Mouse (Mus musculus): Measurements from ENCODE around the gene Gpa33. TPM values are rescaled to one million over a fixed set of nuclear protein-coding genes. Genes with fewer than 3 reads are reported as not detected.

The Gpa33 gene
- polyA plus RNA-seq, 1 experiment = 0.29 TPM

DNA sequence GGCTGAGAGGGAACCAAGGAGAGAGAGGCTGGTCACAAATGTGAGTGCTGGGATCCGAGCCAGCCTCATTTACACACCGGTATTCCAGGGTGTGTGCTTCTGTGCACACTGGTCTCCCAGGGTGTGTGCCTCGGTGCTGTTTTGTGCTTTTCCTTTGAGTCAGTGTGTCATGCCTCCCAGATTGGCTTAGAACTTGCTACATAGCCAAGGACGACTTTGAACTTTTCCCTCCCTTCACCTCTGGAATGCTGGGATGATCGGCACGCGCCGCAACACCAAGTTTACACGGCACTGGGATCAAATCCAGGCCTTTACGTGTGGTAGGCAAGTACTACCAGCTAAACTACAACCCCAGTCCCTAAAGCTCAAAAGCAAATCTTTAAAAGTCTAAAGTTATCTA lies 22.0 kb downstream of the Gpa33 start:
- H3K79me2 ChIP-seq (ENCODE audit: control insufficient read depth, insufficient read depth) = no peaks in the 10 kb centered on the region
- H3K4me3 ChIP-seq = no peak overlapping the region
- H3K4me2 ChIP-seq (ENCODE audit: low read depth) = no peak overlapping the region
- no peak overlapping the region for H3ac ChIP-seq (ENCODE audit: control insufficient read depth, insufficient read length)
- no peak for TF ChIP-seq CEBPB (IDR thresholded peaks at IDR 0.05; ENCODE audit: insufficient read depth, poor library complexity, severe bottlenecking)
- no peak for TF ChIP-seq MYOG (IDR thresholded peaks at IDR 0.05; ENCODE audit: control insufficient read depth in 1 of 3, insufficient read depth in 1 of 3, insufficient read length in 2 of 3, low read depth in 2 of 3)
- TF ChIP-seq POLR2AphosphoS2 (IDR thresholded peaks at IDR 0.05; ENCODE audit: insufficient read length, low read depth) = no peak
- TF ChIP-seq TCF3 (IDR thresholded peaks at IDR 0.05; ENCODE audit: insufficient read length, low read depth) = no peak
- TF ChIP-seq SRF (IDR thresholded peaks at IDR 0.05; ENCODE audit: control insufficient read depth, insufficient read length, low read depth) = no peak
- no peak for TF ChIP-seq MYOD1 (IDR thresholded peaks at IDR 0.05; ENCODE audit: control insufficient read depth in 1 of 3, insufficient read length in 2 of 3, low read depth in 2 of 3)
- TF ChIP-seq E2F4 (IDR thresholded peaks at IDR 0.05; ENCODE audit: insufficient read depth) = no peak
- no peak for TF ChIP-seq POLR2A (IDR thresholded peaks at IDR 0.05; ENCODE audit: insufficient read length, low read depth)
- TF ChIP-seq TCF12 (IDR thresholded peaks at IDR 0.05; ENCODE audit: insufficient read depth, poor library complexity, severe bottlenecking) = no peak
- no peak for TF ChIP-seq MAX (IDR thresholded peaks at IDR 0.05; ENCODE audit: low read depth)
- no peak for TF ChIP-seq USF1 (IDR thresholded peaks at IDR 0.05; ENCODE audit: low read depth)
- no peak for TF ChIP-seq REST (IDR thresholded peaks at IDR 0.05; ENCODE audit: insufficient read depth, insufficient read length)
- no peaks in the 10 kb centered on the region for H3K36me3 ChIP-seq (ENCODE audit: control insufficient read depth, insufficient read depth)
- H3K27me3 ChIP-seq (ENCODE audit: control insufficient read depth, insufficient read depth, insufficient read length) = peaks cover 9% of the 10 kb centered on the region

DNA sequence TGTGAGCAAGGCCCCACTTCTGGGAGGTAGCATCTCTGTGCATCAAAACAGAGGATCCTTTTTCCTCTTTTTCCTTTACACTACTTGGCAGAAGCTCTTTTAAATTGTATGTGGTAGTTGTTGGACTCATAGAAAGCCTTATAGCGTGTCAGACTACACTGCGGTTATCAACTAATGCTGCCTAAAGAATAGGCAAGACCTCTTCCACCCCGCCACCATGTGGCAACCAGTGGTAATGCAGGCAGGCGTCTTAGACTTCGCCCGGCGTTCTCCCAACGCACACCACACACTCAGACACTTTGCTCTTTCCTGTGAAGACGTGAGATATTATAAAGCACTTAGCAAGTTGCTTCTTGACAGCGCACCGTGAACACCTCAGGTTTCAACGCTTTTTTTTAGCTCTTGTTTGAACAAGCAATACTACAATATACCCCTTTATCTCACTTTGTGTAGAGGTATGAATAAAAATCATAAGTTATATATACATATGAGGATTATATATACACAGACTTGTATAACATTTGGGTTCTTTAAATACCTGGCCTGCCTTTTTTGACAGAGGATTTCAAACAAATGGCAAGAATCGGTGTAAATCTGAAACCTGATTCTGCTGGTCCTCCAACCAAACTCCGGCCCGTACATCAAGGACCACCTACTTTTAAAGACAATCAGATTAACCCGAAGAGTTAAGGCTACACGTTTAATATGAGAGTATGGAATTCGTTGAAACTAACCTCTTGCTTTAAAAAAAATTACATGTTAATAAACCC lies 23.5 kb downstream of the Gpa33 start:
- H3K79me2 ChIP-seq (ENCODE audit: control insufficient read depth, insufficient read depth) = no peaks in the 10 kb centered on the region
- no peak for TF ChIP-seq MYOG (IDR thresholded peaks at IDR 0.05; ENCODE audit: control insufficient read depth in 1 of 3, insufficient read depth in 1 of 3, insufficient read length in 2 of 3, low read depth in 2 of 3)
- TF ChIP-seq POLR2AphosphoS2 (IDR thresholded peaks at IDR 0.05; ENCODE audit: insufficient read length, low read depth) = no peak
- H3K27me3 ChIP-seq (ENCODE audit: control insufficient read depth, insufficient read depth, insufficient read length) = peaks cover 9% of the 10 kb centered on the region
- H3K36me3 ChIP-seq (ENCODE audit: control insufficient read depth, insufficient read depth) = no peaks in the 10 kb centered on the region
- peak overlapping the region; percentile 63 for H3K4me2 ChIP-seq (ENCODE audit: low read depth)
- H3K4me3 ChIP-seq = no peak overlapping the region
- no peak overlapping the region for H3ac ChIP-seq (ENCODE audit: control insufficient read depth, insufficient read length)

DNA sequence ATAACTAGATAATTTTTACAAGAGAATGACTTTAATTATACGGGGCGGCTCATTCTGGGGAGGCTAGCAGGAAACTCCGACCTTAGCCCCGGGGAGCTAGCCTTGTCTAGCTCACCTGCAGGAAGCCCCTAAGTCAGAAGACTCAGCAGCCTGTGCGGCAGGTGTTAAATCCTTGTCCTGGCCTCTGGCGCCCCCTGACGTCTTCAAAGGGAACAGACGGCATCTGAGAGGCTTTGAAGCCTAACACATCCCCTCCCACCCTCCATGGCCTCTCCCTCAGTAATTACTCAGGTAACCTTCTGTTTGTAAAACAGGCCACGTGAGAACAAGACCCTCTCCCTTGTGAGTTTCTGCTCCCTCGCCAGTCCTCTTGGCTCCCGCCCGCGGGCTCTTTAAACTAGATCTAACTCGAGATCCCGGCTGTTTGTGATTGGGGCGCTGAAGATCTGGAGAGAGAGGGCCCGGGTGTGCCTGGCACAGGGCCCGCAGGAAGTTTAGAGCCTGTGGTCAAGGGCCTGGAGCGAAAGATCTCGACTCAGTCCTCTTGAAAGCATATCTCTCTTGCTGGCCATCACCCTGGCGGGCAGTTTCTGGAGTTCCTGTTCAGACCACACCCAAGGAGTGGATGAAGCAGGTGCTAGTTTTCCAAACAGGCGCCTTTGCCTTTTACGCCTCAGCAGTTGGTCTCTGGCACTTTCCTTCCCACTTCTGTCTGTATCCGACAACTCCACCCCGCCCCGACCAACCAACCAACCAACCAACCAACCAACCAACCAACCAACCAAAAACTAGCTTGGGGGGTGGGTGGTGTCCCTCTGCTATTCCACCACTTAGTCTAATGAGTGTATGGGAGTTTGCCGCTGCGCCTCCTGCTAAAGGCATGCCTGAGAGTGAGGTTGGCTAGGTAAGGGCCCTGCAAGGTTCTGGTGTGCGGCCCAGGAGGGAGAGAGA lies 24.4 kb downstream of the Gpa33 start:
- Histone ChIP-seq H3K36me3 (ENCODE audit: control insufficient read depth, insufficient read depth) (no peaks in the 10 kb centered on the region), H3K4me2 (ENCODE audit: low read depth) (peak overlapping the region; percentile 63), H3K4me3 (no peak overlapping the region), H3ac (ENCODE audit: control insufficient read depth, insufficient read length) (no peak overlapping the region), H3K27me3 (ENCODE audit: control insufficient read depth, insufficient read depth, insufficient read length) (peaks cover 9% of the 10 kb centered on the region), H3K79me2 (ENCODE audit: control insufficient read depth, insufficient read depth) (no peaks in the 10 kb centered on the region)
- TF ChIP-seq MYOD1 (IDR thresholded peaks at IDR 0.05; ENCODE audit: control insufficient read depth in 1 of 3, insufficient read length in 2 of 3, low read depth in 2 of 3) (peak in 1 of 3 experiments; percentile 21), CEBPB (IDR thresholded peaks at IDR 0.05; ENCODE audit: insufficient read depth, poor library complexity, severe bottlenecking) (no peak)

DNA sequence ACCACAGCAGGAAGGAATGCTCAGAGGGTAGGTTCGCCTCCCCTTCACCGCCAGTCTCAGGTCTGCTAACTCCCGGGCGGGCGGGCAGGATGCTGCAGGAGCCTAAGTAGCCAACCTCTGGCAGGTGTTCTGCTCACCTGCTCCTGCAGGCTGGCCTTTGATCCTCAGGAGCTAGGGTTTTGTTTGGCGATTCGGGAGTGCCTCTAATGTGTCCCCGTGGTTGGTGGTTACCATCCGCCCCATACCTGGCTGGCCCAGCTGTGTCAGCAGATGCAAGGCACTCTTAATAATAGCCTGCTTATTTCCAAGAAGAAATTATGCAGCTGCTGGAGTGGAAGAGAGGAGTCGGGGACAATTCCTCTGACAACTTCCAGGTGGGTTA lies 25.1 kb downstream of the Gpa33 start:
- H3K4me2 ChIP-seq (ENCODE audit: low read depth) = no peak overlapping the region
- TF ChIP-seq CEBPB (IDR thresholded peaks at IDR 0.05; ENCODE audit: insufficient read depth, poor library complexity, severe bottlenecking) (no peak), TCF12 (IDR thresholded peaks at IDR 0.05; ENCODE audit: insufficient read depth, poor library complexity, severe bottlenecking) (no peak), POLR2AphosphoS2 (IDR thresholded peaks at IDR 0.05; ENCODE audit: insufficient read length, low read depth) (no peak)
- H3K4me3 ChIP-seq = no peak overlapping the region
- peaks cover 9% of the 10 kb centered on the region for H3K27me3 ChIP-seq (ENCODE audit: control insufficient read depth, insufficient read depth, insufficient read length)
- H3K79me2 ChIP-seq (ENCODE audit: control insufficient read depth, insufficient read depth) = no peaks in the 10 kb centered on the region
- H3K36me3 ChIP-seq (ENCODE audit: control insufficient read depth, insufficient read depth) = no peaks in the 10 kb centered on the region
- no peak overlapping the region for H3ac ChIP-seq (ENCODE audit: control insufficient read depth, insufficient read length)

DNA sequence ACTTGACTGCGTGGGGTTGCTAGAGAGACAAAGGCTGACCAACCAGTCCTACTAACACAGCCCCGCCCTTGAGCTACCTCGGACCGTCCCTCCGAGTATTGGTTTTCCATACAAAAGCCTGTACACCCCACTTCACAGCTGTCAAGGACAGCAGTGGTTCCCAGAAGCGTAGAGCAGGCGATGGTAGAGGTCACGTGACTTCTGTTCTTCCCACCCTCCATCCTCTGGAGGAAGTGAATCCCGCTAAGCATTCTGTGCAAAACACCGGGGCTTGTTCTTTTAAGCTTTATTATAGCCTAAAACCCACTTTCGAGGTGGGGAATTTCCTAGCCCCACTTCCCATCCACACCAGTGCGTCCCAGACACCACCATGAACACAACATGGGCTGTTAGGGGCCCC lies 27.7 kb downstream of the Gpa33 start:
- H3K36me3 ChIP-seq (ENCODE audit: control insufficient read depth, insufficient read depth) = no peaks in the 10 kb centered on the region
- H3K4me3 ChIP-seq = no peak overlapping the region
- TF ChIP-seq MYOD1 (IDR thresholded peaks at IDR 0.05; ENCODE audit: control insufficient read depth in 1 of 3, insufficient read length in 2 of 3, low read depth in 2 of 3) (no peak), CEBPB (IDR thresholded peaks at IDR 0.05; ENCODE audit: insufficient read depth, poor library complexity, severe bottlenecking) (no peak), TCF3 (IDR thresholded peaks at IDR 0.05; ENCODE audit: insufficient read length, low read depth) (no peak), MYOG (IDR thresholded peaks at IDR 0.05; ENCODE audit: control insufficient read depth in 1 of 3, insufficient read depth in 1 of 3, insufficient read length in 2 of 3, low read depth in 2 of 3) (no peak), POLR2A (IDR thresholded peaks at IDR 0.05; ENCODE audit: insufficient read length, low read depth) (no peak), REST (IDR thresholded peaks at IDR 0.05; ENCODE audit: insufficient read depth, insufficient read length) (no peak), POLR2AphosphoS2 (IDR thresholded peaks at IDR 0.05; ENCODE audit: insufficient read length, low read depth) (no peak), E2F4 (IDR thresholded peaks at IDR 0.05; ENCODE audit: insufficient read depth) (no peak), MAX (IDR thresholded peaks at IDR 0.05; ENCODE audit: low read depth) (no peak), TCF12 (IDR thresholded peaks at IDR 0.05; ENCODE audit: insufficient read depth, poor library complexity, severe bottlenecking) (no peak), SRF (IDR thresholded peaks at IDR 0.05; ENCODE audit: control insufficient read depth, insufficient read length, low read depth) (no peak), USF1 (IDR thresholded peaks at IDR 0.05; ENCODE audit: low read depth) (no peak)
- H3K27me3 ChIP-seq (ENCODE audit: control insufficient read depth, insufficient read depth, insufficient read length) = peaks cover 9% of the 10 kb centered on the region
- no peaks in the 10 kb centered on the region for H3K79me2 ChIP-seq (ENCODE audit: control insufficient read depth, insufficient read depth)
- H3K4me2 ChIP-seq (ENCODE audit: low read depth) = no peak overlapping the region
- H3ac ChIP-seq (ENCODE audit: control insufficient read depth, insufficient read length) = no peak overlapping the region

Data from myocyte (in vitro differentiated cells).